ENCODE assay signal across 28 mouse cellular contexts in genomic region chr10:123185907-123186306, GRCm38 (mm10). TPM values are rescaled to one million over a fixed set of nuclear protein-coding genes. Genes with fewer than 3 reads are reported as not detected.
DNase-seq lines count a peak whose midpoint lies in the region; ATAC-seq lines count a peak whose summit lies in the region.
"Had no signal": no experiment of that assay in that cellular context is flagged by ENCODE, and none has a peak within 500 bp of the region (broad histone marks: within the 10 kb centered on the region; RNA-seq: fewer than 3 reads in every experiment).

No protein-coding gene starts in this region.

- H3K9ac ChIP-seq in liver, embryonic 12.5 days, result no peak overlapping the region
- no peak overlapping the region for H3K9ac ChIP-seq in lung, embryonic 15.5 days
- H3K9ac ChIP-seq: embryonic facial prominence, embryonic 12.5 days; embryonic facial prominence, embryonic 15.5 days; forebrain, postnatal 0 days; heart, embryonic 12.5 days; heart, embryonic 15.5 days; hindbrain, embryonic 13.5 days had no signal

- H3K4me3 ChIP-seq in liver, embryonic 12.5 days, result no peak overlapping the region
- no peak overlapping the region for H3K4me3 ChIP-seq in lung, embryonic 15.5 days
- H3K4me3 ChIP-seq: embryonic facial prominence, embryonic 12.5 days; embryonic facial prominence, embryonic 15.5 days; heart, embryonic 12.5 days; heart, embryonic 15.5 days; hindbrain, embryonic 10.5 days; hindbrain, embryonic 13.5 days had no signal

- H3K4me2 ChIP-seq in liver, embryonic 12.5 days, result no peak overlapping the region
- no peak overlapping the region for H3K4me2 ChIP-seq in lung, embryonic 15.5 days
- H3K4me2 ChIP-seq: embryonic facial prominence, embryonic 12.5 days; embryonic facial prominence, embryonic 15.5 days; heart, embryonic 12.5 days; heart, embryonic 15.5 days; hindbrain, embryonic 13.5 days had no signal

- peaks cover 61% of the 10 kb centered on the region for H3K4me1 ChIP-seq in liver, embryonic 12.5 days
- H3K4me1 ChIP-seq in lung, embryonic 15.5 days, result peaks cover 17% of the 10 kb centered on the region; the same call in 1 of the 2 replicates
- H3K4me1 ChIP-seq: hindbrain, embryonic 10.5 days had no signal

- no peak overlapping the region for H3K27ac ChIP-seq in liver, embryonic 12.5 days
- H3K27ac ChIP-seq in lung, embryonic 15.5 days, result no peak overlapping the region
- H3K27ac ChIP-seq: embryonic facial prominence, embryonic 12.5 days; embryonic facial prominence, embryonic 15.5 days; heart, embryonic 15.5 days; hindbrain, embryonic 10.5 days; hindbrain, embryonic 13.5 days had no signal

- ATAC-seq in liver, embryonic 12.5 days, result 0 out of 2 replicates have a peak, but pooled peaks have one; percentile 40
- ATAC-seq in lung, embryonic 15.5 days (ENCODE audit: borderline replicate concordance, extremely low read depth, low FRiP score, low TSS enrichment), result peak; percentile 62; the same call in 1 of the 2 replicates
- ATAC-seq: forebrain, embryonic 14.5 days; forebrain, postnatal 0 days; Patski had no signal

- H3K36me3 ChIP-seq in liver, embryonic 12.5 days, result peaks cover 23% of the 10 kb centered on the region
- H3K36me3 ChIP-seq in lung, embryonic 15.5 days, result no peaks in the 10 kb centered on the region; the same call in 1 of the 2 replicates

- H3K9me3 ChIP-seq in liver, embryonic 12.5 days (replicated peaks), result no peaks in the 10 kb centered on the region
- no peaks in the 10 kb centered on the region for H3K9me3 ChIP-seq in lung, embryonic 15.5 days
- H3K9me3 ChIP-seq: embryonic facial prominence, embryonic 12.5 days; embryonic facial prominence, embryonic 15.5 days; G1E; heart, embryonic 12.5 days; heart, embryonic 15.5 days; hindbrain, embryonic 10.5 days; hindbrain, embryonic 13.5 days had no signal

- no peak for DNase-seq in liver
- DNase-seq in lung, postnatal 10 days, result no peak
- DNase-seq in lung, postnatal 36 days, result peak; percentile 28
- DNase-seq in lung, postnatal 4 days, result no peak
- no peak for DNase-seq in embryo, embryonic 10 days (ENCODE audit: low spot score)
- DNase-seq: adrenal gland, postnatal 10 days; adrenal gland, postnatal 36 days; B cell, adult 2 months; cerebellum, adult 18-20 months; cerebellum, adult 9-10 months; cerebellum, postnatal 14 days; forebrain, postnatal 0 days; gastrocnemius, postnatal 25 days; heart, adult 18-20 months; heart, postnatal 10 days; heart, postnatal 36 days had no signal

- no peaks in the 10 kb centered on the region for H3K27me3 ChIP-seq in liver, embryonic 12.5 days (replicated peaks)
- no peaks in the 10 kb centered on the region for H3K27me3 ChIP-seq in lung, embryonic 15.5 days
- H3K27me3 ChIP-seq: CH12.LX; embryonic facial prominence, embryonic 12.5 days; embryonic facial prominence, embryonic 15.5 days; heart, embryonic 12.5 days; heart, embryonic 15.5 days; hindbrain, embryonic 13.5 days; Patski had no signal

- WGBS in liver, embryonic 12.5 days (ENCODE audit: insufficient replicate concordance), result 69% methylated on average over 6 of the region's 6 CpGs
- 72% methylated on average over 6 of the region's 6 CpGs for WGBS in lung, embryonic 15.5 days

RNA-seq across cellular contexts. Expression of gene Usp15, which starts 10.9 kb away (rescaled TPM):
- polyA plus RNA-seq in liver, embryonic 12.5 days (2016; fragmentation: Nextera tagmentation; extraction: Ambion mirVana), result 114 and 115 TPM in 2 replicates
- 68.4 and 69.8 TPM in 2 replicates for polyA plus RNA-seq in lung, embryonic 15.5 days (2015; fragmentation: Nextera tagmentation; extraction: Ambion mirVana)
